Mouse (Mus musculus): ENCODE data around the gene Camsap1. TPM values are rescaled to one million over a fixed set of nuclear protein-coding genes. Genes with fewer than 3 reads are reported as not detected.

Camsap1 gene
- total and polyA plus RNA-seq, 3 experiments: 7.4 to 45.1 (median 38.9) TPM

GRCm38 (mm10) chr2:25977587-25978239, 5.4 kb downstream of the Camsap1 start:
- Histone ChIP-seq H3K4me3 (no peak overlapping the region), H3K79me2 (replicated peaks; ENCODE audit: control insufficient read depth, insufficient read depth, low read length) (peaks cover 4% of the 10 kb centered on the region), H3K4me1 (ENCODE audit: control insufficient read depth, insufficient read depth, low read length) (peaks cover 10% of the 10 kb centered on the region), H3K9ac (ENCODE audit: low read depth, low read length) (no peak overlapping the region), H3K27me3 (ENCODE audit: control insufficient read depth, insufficient read depth, low read length) (no peaks in the 10 kb centered on the region), H3K36me3 (ENCODE audit: control insufficient read depth, insufficient read depth, low read length) (peaks cover 12% of the 10 kb centered on the region), H3K27ac (no peak overlapping the region; the same call in 1 of the 2 replicates)
- 36% methylated on average over 7 of the region's 7 CpGs for WGBS
- intact Hi-C loops (cut with DNase I): no loop called here
- peak in 1 of 2 experiments; percentile 37 for DNase-seq
- TF ChIP-seq EP300 (IDR thresholded peaks at IDR 0.05; ENCODE audit: insufficient read depth, low read depth, low read length) (no peak), POLR2A (IDR thresholded peaks at IDR 0.05; ENCODE audit: insufficient read depth, low read depth, low read length) (no peak), CTCF (IDR thresholded peaks at IDR 0.05) (no peak)

GRCm38 (mm10) chr2:25975141-25975770, 7.8 kb downstream of the Camsap1 start:
- Histone ChIP-seq H3K36me3 (ENCODE audit: control insufficient read depth, insufficient read depth, low read length) (peaks cover 20% of the 10 kb centered on the region), H3K79me2 (replicated peaks; ENCODE audit: control insufficient read depth, insufficient read depth, low read length) (peaks cover 5% of the 10 kb centered on the region), H3K4me1 (ENCODE audit: control insufficient read depth, insufficient read depth, low read length) (peaks cover 15% of the 10 kb centered on the region), H3K9ac (ENCODE audit: low read depth, low read length) (no peak overlapping the region), H3K4me3 (no peak overlapping the region), H3K27ac (no peak overlapping the region), H3K27me3 (ENCODE audit: control insufficient read depth, insufficient read depth, low read length) (no peaks in the 10 kb centered on the region)
- 77% methylated on average over 4 of the region's 4 CpGs for WGBS
- intact Hi-C loops (cut with DNase I): no loop called here
- no peak for TF ChIP-seq CTCF (IDR thresholded peaks at IDR 0.05)
- no peak for TF ChIP-seq POLR2A (IDR thresholded peaks at IDR 0.05; ENCODE audit: insufficient read depth, low read depth, low read length)
- DNase-seq: no peak

GRCm38 (mm10) chr2:25970426-25970825, 12.7 kb downstream of the Camsap1 start:
- DNase-seq: peak; percentile 49 to 68
- no peak for TF ChIP-seq EP300 (IDR thresholded peaks at IDR 0.05; ENCODE audit: insufficient read depth, low read depth, low read length)
- no peak for TF ChIP-seq POLR2A (IDR thresholded peaks at IDR 0.05; ENCODE audit: insufficient read depth, low read depth, low read length)
- TF ChIP-seq CTCF (IDR thresholded peaks at IDR 0.05): no peak
- H3K79me2 ChIP-seq (replicated peaks; ENCODE audit: control insufficient read depth, insufficient read depth, low read length): peaks cover 3% of the 10 kb centered on the region; the same call in 1 of the 2 replicates
- peaks cover 21% of the 10 kb centered on the region for H3K36me3 ChIP-seq (ENCODE audit: control insufficient read depth, insufficient read depth, low read length)
- no peak overlapping the region for H3K4me3 ChIP-seq
- H3K9ac ChIP-seq (ENCODE audit: low read depth, low read length): no peak overlapping the region
- intact Hi-C loops (cut with DNase I): no loop called here
- H3K27ac ChIP-seq: peak overlapping the region; percentile 79
- no peaks in the 10 kb centered on the region for H3K27me3 ChIP-seq (ENCODE audit: control insufficient read depth, insufficient read depth, low read length)
- WGBS: 20% methylated on average over 2 of the region's 2 CpGs
- H3K4me1 ChIP-seq (ENCODE audit: control insufficient read depth, insufficient read depth, low read length): peaks cover 20% of the 10 kb centered on the region

GRCm38 (mm10) chr2:25969319-25969718, 13.8 kb downstream of the Camsap1 start:
- peak overlapping the region; percentile 79 for H3K27ac ChIP-seq
- peaks cover 3% of the 10 kb centered on the region; the same call in 1 of the 2 replicates for H3K79me2 ChIP-seq (replicated peaks; ENCODE audit: control insufficient read depth, insufficient read depth, low read length)
- TF ChIP-seq POLR2A (IDR thresholded peaks at IDR 0.05; ENCODE audit: insufficient read depth, low read depth, low read length): no peak
- TF ChIP-seq CTCF (IDR thresholded peaks at IDR 0.05): no peak
- TF ChIP-seq EP300 (IDR thresholded peaks at IDR 0.05; ENCODE audit: insufficient read depth, low read depth, low read length): 0 out of 2 replicates have a peak, but pooled peaks have one; percentile 36
- H3K4me3 ChIP-seq: no peak overlapping the region
- peaks cover 20% of the 10 kb centered on the region for H3K4me1 ChIP-seq (ENCODE audit: control insufficient read depth, insufficient read depth, low read length)
- H3K9ac ChIP-seq (ENCODE audit: low read depth, low read length): no peak overlapping the region
- intact Hi-C loops (cut with DNase I): no loop called here
- H3K36me3 ChIP-seq (ENCODE audit: control insufficient read depth, insufficient read depth, low read length): peaks cover 21% of the 10 kb centered on the region
- no peaks in the 10 kb centered on the region for H3K27me3 ChIP-seq (ENCODE audit: control insufficient read depth, insufficient read depth, low read length)
- WGBS: 58% methylated on average over 4 of the region's 4 CpGs
- peak in 1 of 2 experiments; percentile 48 for DNase-seq

DNA sequence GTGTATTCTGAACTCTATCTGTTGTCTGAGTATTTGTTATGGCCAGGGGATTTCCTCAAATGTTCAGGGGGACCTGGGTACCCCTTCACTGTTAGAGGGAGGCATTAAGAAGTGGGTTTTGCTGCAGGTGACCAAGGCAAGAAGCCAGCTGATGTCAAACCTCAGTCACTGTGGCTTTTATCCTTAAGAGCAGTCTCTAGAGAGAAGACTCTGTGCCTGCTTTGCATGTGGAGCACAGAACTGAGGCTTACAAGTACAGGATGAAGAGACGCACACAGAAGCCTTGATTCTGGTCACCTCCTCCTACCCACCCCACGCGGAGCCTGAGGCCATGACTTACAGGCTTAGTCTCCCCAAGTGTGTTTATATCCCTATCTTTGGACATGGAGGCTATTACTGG, 33.8 kb downstream of the Camsap1 start:
- no peaks in the 10 kb centered on the region for H3K36me3 ChIP-seq (ENCODE audit: control insufficient read depth, insufficient read depth, low read length)
- no peak for DNase-seq
- intact Hi-C loops (cut with DNase I): no loop called here
- no peaks in the 10 kb centered on the region; the same call in 1 of the 2 replicates for H3K79me2 ChIP-seq (replicated peaks; ENCODE audit: control insufficient read depth, insufficient read depth, low read length)
- TF ChIP-seq POLR2A (IDR thresholded peaks at IDR 0.05; ENCODE audit: insufficient read depth, low read depth, low read length) (no peak), EP300 (IDR thresholded peaks at IDR 0.05; ENCODE audit: insufficient read depth, low read depth, low read length) (no peak), CTCF (IDR thresholded peaks at IDR 0.05) (no peak)
- 92% methylated on average over 3 of the region's 3 CpGs for WGBS
- no peaks in the 10 kb centered on the region for H3K4me1 ChIP-seq (ENCODE audit: control insufficient read depth, insufficient read depth, low read length)
- no peak overlapping the region for H3K27ac ChIP-seq
- H3K27me3 ChIP-seq (ENCODE audit: control insufficient read depth, insufficient read depth, low read length): no peaks in the 10 kb centered on the region
- H3K4me3 ChIP-seq: no peak overlapping the region
- H3K9ac ChIP-seq (ENCODE audit: low read depth, low read length): no peak overlapping the region

DNA sequence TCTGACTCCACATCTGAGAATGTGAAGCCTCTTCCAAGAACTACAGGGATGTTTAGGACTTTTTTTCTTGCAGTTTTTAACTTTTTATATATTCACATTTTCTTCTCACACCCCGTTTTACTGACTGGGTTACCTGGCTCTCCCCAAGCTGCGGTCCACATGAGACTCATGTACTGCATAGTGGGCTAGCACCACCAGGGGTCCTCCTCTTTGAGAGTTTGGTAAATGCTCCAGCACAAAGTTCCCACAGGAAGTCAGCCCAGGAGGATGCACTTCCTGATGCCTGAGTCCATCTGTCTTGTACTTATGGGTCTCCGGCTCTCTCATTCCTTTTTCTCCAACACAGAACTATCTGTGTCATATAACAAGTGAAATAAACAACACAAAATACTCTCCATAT, 35.1 kb downstream of the Camsap1 start:
- no peak for DNase-seq
- intact Hi-C loops (cut with DNase I): no loop called here
- WGBS: 63% methylated on average over 3 of the region's 3 CpGs

More for the DNA sequence above, 35.1 kb downstream of the Camsap1 start:
- H3K9ac ChIP-seq (ENCODE audit: low read depth, low read length): no peak overlapping the region
- TF ChIP-seq CTCF (IDR thresholded peaks at IDR 0.05): peak; percentile 56
- no peak for TF ChIP-seq POLR2A (IDR thresholded peaks at IDR 0.05; ENCODE audit: insufficient read depth, low read depth, low read length)
- TF ChIP-seq EP300 (IDR thresholded peaks at IDR 0.05; ENCODE audit: insufficient read depth, low read depth, low read length): no peak
- H3K4me1 ChIP-seq (ENCODE audit: control insufficient read depth, insufficient read depth, low read length): no peaks in the 10 kb centered on the region
- H3K36me3 ChIP-seq (ENCODE audit: control insufficient read depth, insufficient read depth, low read length): no peaks in the 10 kb centered on the region
- no peaks in the 10 kb centered on the region for H3K27me3 ChIP-seq (ENCODE audit: control insufficient read depth, insufficient read depth, low read length)
- H3K79me2 ChIP-seq (replicated peaks; ENCODE audit: control insufficient read depth, insufficient read depth, low read length): no peaks in the 10 kb centered on the region; the same call in 1 of the 2 replicates
- H3K27ac ChIP-seq: no peak overlapping the region
- H3K4me3 ChIP-seq: no peak overlapping the region
